Mouse (Mus musculus): ENCODE data around the gene Slc25a48. TPM values are rescaled to one million over a fixed set of nuclear protein-coding genes. Genes with fewer than 3 reads are reported as not detected.

Slc25a48 gene
- not detected in 2 replicates for total RNA-seq (2014; fragmentation: Nextera tagmentation)
- 0.05 TPM in 1 of 2 replicates, not detected in the other for total RNA-seq (2017)
- not detected in 2 replicates for polyA plus RNA-seq (2012)

DNA sequence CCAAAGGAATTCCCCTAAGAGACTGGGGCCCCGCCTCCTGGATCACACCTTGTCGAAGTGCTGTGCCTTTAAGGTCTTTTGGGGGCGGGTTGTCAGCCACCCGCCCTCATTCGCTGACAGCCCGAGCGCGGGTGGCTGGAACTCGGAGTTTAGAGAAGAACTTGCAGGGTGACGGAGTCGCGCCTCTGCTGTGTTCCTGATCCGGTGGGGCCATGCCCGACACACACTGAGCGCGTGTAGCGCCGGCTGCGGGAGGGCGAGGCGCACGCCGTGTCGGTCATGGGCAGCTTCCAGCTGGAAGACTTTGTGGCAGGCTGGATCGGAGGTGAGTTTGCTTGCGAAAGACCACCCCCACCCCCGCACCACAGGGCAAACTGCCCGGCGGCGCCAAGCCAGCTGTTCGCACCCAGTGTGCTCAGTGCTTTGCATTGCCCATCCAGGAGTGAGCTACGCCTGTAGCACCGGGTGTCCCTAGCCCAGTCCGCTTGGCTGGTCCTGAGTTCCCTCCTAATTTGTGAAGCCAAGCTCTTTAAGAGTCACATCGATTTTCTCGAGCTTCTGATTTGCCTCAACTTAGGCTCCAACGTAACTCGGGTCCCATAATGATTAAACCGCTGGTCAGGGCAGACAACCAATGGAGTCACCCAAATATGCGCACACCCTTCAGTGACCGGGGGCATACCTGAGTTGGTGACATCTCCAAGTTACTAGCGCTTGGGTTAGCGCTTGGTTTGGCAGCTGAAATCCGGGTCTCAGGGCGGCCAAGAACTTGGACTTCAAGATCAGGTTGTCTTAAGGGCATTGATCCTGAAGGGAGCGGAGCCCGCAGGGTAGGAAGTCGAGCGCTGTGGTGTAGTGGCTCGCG, at the start of gene Slc25a48:
Gene Slc25a48, plus strand, starts transcription at position 145 of the 865 bp plus-strand sequence.
- Histone ChIP-seq H3K36me3 (replicated peaks) (no peaks in the 10 kb centered on the region), H3K9me3 (replicated peaks) (peaks cover 77% of the 10 kb centered on the region), H3K4me1 (ENCODE audit: insufficient read depth, low read depth, low read length) (no peaks in the 10 kb centered on the region), H3K27me3 (ENCODE audit: insufficient read depth, low read length) (no peaks in the 10 kb centered on the region), H3K4me3 (ENCODE audit: low read depth, low read length) (no peak within 1 kb of the TSS; the same call in 1 of the 2 replicates)
- TF ChIP-seq GATA2 (IDR thresholded peaks at IDR 0.05; ENCODE audit: borderline replicate concordance, low read depth, low read length) (no peak), CTCF (IDR thresholded peaks at IDR 0.05; ENCODE audit: low read depth, low read length) (no peak), TAL1 (conservative IDR thresholded peaks at IDR 0.05; ENCODE audit: low read depth, low read length) (no peak), POLR2AphosphoS5 (IDR thresholded peaks at IDR 0.05; ENCODE audit: insufficient replicate concordance, low read depth, low read length) (no peak), GATA1 (IDR thresholded peaks at IDR 0.05; ENCODE audit: borderline replicate concordance, low read length) (no peak)
- no peak for ATAC-seq (ENCODE audit: extremely low read depth, insufficient number of reproducible peaks, low FRiP score, poor library complexity, severe bottlenecking)
- no peak for DNase-seq (ENCODE audit: low spot score)

DNA sequence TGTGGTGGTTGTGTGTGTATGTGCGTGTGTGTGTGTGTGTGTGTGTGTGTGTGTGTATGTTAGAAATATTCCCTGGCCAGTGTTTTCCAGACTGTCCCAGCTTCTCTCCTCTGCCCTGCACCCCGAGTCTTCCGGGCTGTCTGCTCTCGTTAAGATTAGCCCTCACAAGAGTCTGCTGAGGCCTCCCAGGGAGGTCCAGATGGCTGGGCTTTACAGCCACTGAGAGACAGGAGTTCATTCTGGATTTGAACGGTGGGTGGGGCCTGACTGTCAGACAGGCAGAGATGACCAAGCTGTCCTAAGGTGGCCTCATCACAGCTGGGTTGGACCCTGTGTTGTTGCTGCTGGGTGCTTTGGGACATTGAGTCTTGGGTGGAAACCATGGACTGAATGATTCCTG, 40.6 kb upstream of the Slc25a48 start:
- H3K27me3 ChIP-seq (ENCODE audit: insufficient read depth, low read length): no peaks in the 10 kb centered on the region
- ATAC-seq (ENCODE audit: extremely low read depth, insufficient number of reproducible peaks, low FRiP score, poor library complexity, severe bottlenecking): no peak
- H3K9me3 ChIP-seq (replicated peaks): peaks cover 84% of the 10 kb centered on the region
- TF ChIP-seq POLR2AphosphoS5 (IDR thresholded peaks at IDR 0.05; ENCODE audit: insufficient replicate concordance, low read depth, low read length): no peak
- no peak for TF ChIP-seq CTCF (IDR thresholded peaks at IDR 0.05; ENCODE audit: low read depth, low read length)
- TF ChIP-seq GATA1 (IDR thresholded peaks at IDR 0.05; ENCODE audit: borderline replicate concordance, low read length): no peak
- TF ChIP-seq TAL1 (conservative IDR thresholded peaks at IDR 0.05; ENCODE audit: low read depth, low read length): no peak
- TF ChIP-seq GATA2 (IDR thresholded peaks at IDR 0.05; ENCODE audit: borderline replicate concordance, low read depth, low read length): no peak
- H3K4me3 ChIP-seq (ENCODE audit: low read depth, low read length): no peak overlapping the region
- DNase-seq (ENCODE audit: low spot score): no peak
- H3K4me1 ChIP-seq (ENCODE audit: insufficient read depth, low read depth, low read length): no peaks in the 10 kb centered on the region
- H3K36me3 ChIP-seq (replicated peaks): no peaks in the 10 kb centered on the region

DNA sequence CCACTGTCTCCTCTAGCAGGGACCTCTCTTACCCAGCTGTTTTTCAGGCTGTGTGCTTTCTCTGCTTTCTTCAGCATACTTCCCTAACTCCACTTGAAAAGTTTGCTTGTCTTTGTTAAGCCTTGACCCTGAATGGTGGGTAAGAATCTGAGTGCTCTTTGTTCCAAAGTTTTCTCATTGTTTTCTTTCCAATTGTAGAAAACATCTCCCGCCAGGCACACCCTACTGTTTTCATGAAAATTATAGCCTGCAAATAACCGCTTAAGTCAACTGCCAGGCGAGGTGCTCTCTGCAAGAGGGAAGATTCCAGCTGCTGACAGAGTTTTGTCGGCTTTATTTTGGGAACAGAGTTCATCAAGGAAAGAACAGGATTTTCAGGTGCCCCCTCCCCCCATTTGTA, 37.0 kb upstream of the Slc25a48 start:
- Histone ChIP-seq H3K4me3 (ENCODE audit: low read depth, low read length) (no peak overlapping the region), H3K36me3 (replicated peaks) (no peaks in the 10 kb centered on the region), H3K9me3 (replicated peaks) (peaks cover 77% of the 10 kb centered on the region), H3K27me3 (ENCODE audit: insufficient read depth, low read length) (no peaks in the 10 kb centered on the region), H3K4me1 (ENCODE audit: insufficient read depth, low read depth, low read length) (no peaks in the 10 kb centered on the region)
- no peak for TF ChIP-seq GATA1 (IDR thresholded peaks at IDR 0.05; ENCODE audit: borderline replicate concordance, low read length)
- TF ChIP-seq POLR2AphosphoS5 (IDR thresholded peaks at IDR 0.05; ENCODE audit: insufficient replicate concordance, low read depth, low read length): no peak
- TF ChIP-seq GATA2 (IDR thresholded peaks at IDR 0.05; ENCODE audit: borderline replicate concordance, low read depth, low read length): no peak
- TF ChIP-seq TAL1 (conservative IDR thresholded peaks at IDR 0.05; ENCODE audit: low read depth, low read length): no peak
- no peak for TF ChIP-seq CTCF (IDR thresholded peaks at IDR 0.05; ENCODE audit: low read depth, low read length)
- no peak for DNase-seq (ENCODE audit: low spot score)
- ATAC-seq (ENCODE audit: extremely low read depth, insufficient number of reproducible peaks, low FRiP score, poor library complexity, severe bottlenecking): no peak

DNA sequence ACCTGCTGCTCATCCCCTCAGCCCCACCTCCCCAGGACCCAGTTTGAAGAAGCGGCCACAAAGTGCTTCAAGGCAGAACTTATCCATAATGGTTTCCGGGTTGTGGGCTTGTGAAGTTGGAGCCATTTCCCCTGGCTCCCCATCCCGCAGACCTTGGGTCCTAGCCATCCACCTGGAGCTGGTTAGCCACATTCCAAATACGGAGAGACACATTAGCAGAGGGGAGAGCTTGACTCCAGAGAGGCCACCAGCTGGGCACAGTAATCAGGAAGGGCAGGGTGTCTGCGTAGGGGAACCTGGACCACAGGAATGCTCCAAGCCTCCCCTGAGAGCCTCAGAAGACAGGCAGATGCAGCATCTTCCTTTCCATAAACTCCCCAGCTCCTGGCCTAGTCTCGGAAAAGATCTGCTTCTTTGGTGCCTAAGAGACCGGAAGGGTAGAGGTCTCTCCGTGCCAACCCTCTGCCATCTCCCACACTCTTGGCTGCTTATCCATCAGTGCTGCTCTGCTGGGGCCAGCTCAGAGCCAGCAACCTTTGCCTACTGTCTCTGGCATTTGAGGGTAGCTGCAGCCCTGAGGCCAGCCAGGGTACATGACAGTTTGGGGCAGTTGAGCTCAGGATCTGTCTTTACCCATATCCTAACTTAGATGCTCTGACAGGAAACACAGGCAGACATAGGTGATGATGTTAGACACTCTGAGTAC, 34.6 kb upstream of the Slc25a48 start:
- Histone ChIP-seq H3K4me3 (ENCODE audit: low read depth, low read length) (no peak overlapping the region), H3K27me3 (ENCODE audit: insufficient read depth, low read length) (no peaks in the 10 kb centered on the region), H3K9me3 (replicated peaks) (peaks cover 70% of the 10 kb centered on the region), H3K36me3 (replicated peaks) (no peaks in the 10 kb centered on the region), H3K4me1 (ENCODE audit: insufficient read depth, low read depth, low read length) (no peaks in the 10 kb centered on the region)
- no peak for DNase-seq (ENCODE audit: low spot score)
- TF ChIP-seq TAL1 (conservative IDR thresholded peaks at IDR 0.05; ENCODE audit: low read depth, low read length) (no peak), CTCF (IDR thresholded peaks at IDR 0.05; ENCODE audit: low read depth, low read length) (no peak), GATA2 (IDR thresholded peaks at IDR 0.05; ENCODE audit: borderline replicate concordance, low read depth, low read length) (no peak), GATA1 (IDR thresholded peaks at IDR 0.05; ENCODE audit: borderline replicate concordance, low read length) (no peak), POLR2AphosphoS5 (IDR thresholded peaks at IDR 0.05; ENCODE audit: insufficient replicate concordance, low read depth, low read length) (no peak)
- ATAC-seq (ENCODE audit: extremely low read depth, insufficient number of reproducible peaks, low FRiP score, poor library complexity, severe bottlenecking): no peak

DNA sequence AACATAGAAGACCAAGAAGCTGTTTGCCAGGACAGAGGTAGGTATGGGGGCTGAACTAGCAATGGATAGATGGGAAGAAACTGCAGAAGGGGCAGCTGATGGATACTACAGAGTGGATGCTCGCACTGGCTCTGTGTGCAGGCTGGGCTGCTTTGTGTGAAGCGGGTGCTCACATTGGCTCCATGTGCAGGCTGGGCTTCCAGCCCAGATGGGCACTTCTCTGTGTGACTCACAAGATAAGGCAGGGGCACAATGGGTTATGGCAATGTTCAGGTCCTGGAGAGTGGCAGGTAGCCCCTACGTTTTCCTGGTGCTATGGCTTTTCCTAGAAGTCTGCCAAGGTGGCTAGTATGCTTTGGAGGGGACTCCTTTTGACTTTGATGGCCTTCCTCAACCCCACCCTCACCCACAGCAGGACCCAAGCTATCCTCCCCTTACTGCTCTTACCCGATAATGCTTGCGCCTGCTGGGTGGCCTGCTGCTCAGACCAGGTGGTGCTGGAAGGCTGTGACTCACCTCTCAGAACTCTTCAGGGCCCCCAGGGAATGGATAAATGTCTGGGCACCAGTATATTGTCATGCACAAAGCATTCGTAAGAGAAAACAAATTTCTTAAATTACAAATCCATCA, 33.5 kb upstream of the Slc25a48 start:
- H3K27me3 ChIP-seq (ENCODE audit: insufficient read depth, low read length): no peaks in the 10 kb centered on the region
- no peaks in the 10 kb centered on the region for H3K4me1 ChIP-seq (ENCODE audit: insufficient read depth, low read depth, low read length)
- peaks cover 69% of the 10 kb centered on the region for H3K9me3 ChIP-seq (replicated peaks)
- TF ChIP-seq POLR2AphosphoS5 (IDR thresholded peaks at IDR 0.05; ENCODE audit: insufficient replicate concordance, low read depth, low read length) (no peak), GATA1 (IDR thresholded peaks at IDR 0.05; ENCODE audit: borderline replicate concordance, low read length) (no peak), CTCF (IDR thresholded peaks at IDR 0.05; ENCODE audit: low read depth, low read length) (no peak), TAL1 (conservative IDR thresholded peaks at IDR 0.05; ENCODE audit: low read depth, low read length) (no peak), GATA2 (IDR thresholded peaks at IDR 0.05; ENCODE audit: borderline replicate concordance, low read depth, low read length) (no peak)
- no peak overlapping the region for H3K4me3 ChIP-seq (ENCODE audit: low read depth, low read length)
- DNase-seq (ENCODE audit: low spot score): no peak
- no peak for ATAC-seq (ENCODE audit: extremely low read depth, insufficient number of reproducible peaks, low FRiP score, poor library complexity, severe bottlenecking)
- no peaks in the 10 kb centered on the region for H3K36me3 ChIP-seq (replicated peaks)
